Mouse (Mus musculus) embryonic fibroblast, embryonic 13.5 days (primary cell): ENCODE results near the gene Stxbp3.

ENCODE experiments used
- CTCF ChIP-seq: IDR thresholded peaks from 2 replicates; pipeline ENCODE4 v1.5.1; 2011; ENCODE audit warnings: mild to moderate bottlenecking, control low read depth, low read length, moderate library complexity, borderline replicate concordance; ENCODE audit not compliant: insufficient read depth
- POLR2A ChIP-seq: IDR thresholded peaks from 2 replicates; pipeline ENCODE4 v1.6.1; 2011; ENCODE audit warnings: low read depth, mild to moderate bottlenecking, control low read depth, low read length, moderate library complexity

GRCm38 (mm10) chr3:108867449-108867848 lies 27.1 kb upstream of the Stxbp3 start:
- TF ChIP-seq CTCF: no peak
- no peak for TF ChIP-seq POLR2A
